Mouse (Mus musculus): ENCODE data around the gene Wnk1. TPM values are rescaled to one million over a fixed set of nuclear protein-coding genes. Genes with fewer than 3 reads are reported as not detected.
A peak's percentile ranks its signal among the peaks of the same experiment; 100 is the strongest.

Wnk1 gene
- polyA plus RNA-seq, 1 experiment from 2014 or later = 251 TPM

- no peaks in the 10 kb centered on the region for H3K27me3 ChIP-seq
- TF ChIP-seq CTCF (IDR thresholded peaks at IDR 0.05) = no peak
- POLR2A ChIA-PET = interaction anchor here (0.7 kb wide), 1 partner anchor 44 kb away, joined by 4 read pairs; no protein-coding TSS in a partner anchor
- DNase-seq (ENCODE audit: low read depth, low spot score) (no peak), ATAC-seq (no peak)
- CTCF ChIA-PET = interaction anchor here (0.9 kb wide), 1 partner anchor 10 kb away, joined by 3 read pairs; no protein-coding TSS in a partner anchor
- in situ Hi-C loops (cut with MboI; ENCODE audit: low pct_unique_long_range_greater_than_20kb) = no loop called here
Observed at GRCm38 (mm10) chr6:120013125-120013524, 25.3 kb downstream of the Wnk1 start.

GRCm38 (mm10) chr6:120011440-120011839 lies 27.0 kb downstream of the Wnk1 start:
- TF ChIP-seq CTCF (IDR thresholded peaks at IDR 0.05) = no peak
- ChIA-PET POLR2A (no interaction called here), CTCF (interaction anchor here (3.0 kb wide), 1 partner anchor 9 kb away, joined by 14 read pairs; no protein-coding TSS in a partner anchor)
- ATAC-seq (no peak), DNase-seq (ENCODE audit: low read depth, low spot score) (no peak)
- H3K27me3 ChIP-seq = no peaks in the 10 kb centered on the region
- in situ Hi-C loops (cut with MboI; ENCODE audit: low pct_unique_long_range_greater_than_20kb) = no loop called here

GRCm38 (mm10) chr6:120011001-120011400 lies 27.5 kb downstream of the Wnk1 start:
- DNase-seq (ENCODE audit: low read depth, low spot score) (no peak), ATAC-seq (no peak)
- POLR2A ChIA-PET = no interaction called here
- CTCF ChIA-PET = interaction anchor here (3.0 kb wide), 1 partner anchor 9 kb away, joined by 14 read pairs; no protein-coding TSS in a partner anchor
- no peaks in the 10 kb centered on the region for H3K27me3 ChIP-seq
- in situ Hi-C loops (cut with MboI; ENCODE audit: low pct_unique_long_range_greater_than_20kb) = no loop called here
- no peak for TF ChIP-seq CTCF (IDR thresholded peaks at IDR 0.05)

- TF ChIP-seq CTCF (IDR thresholded peaks at IDR 0.05) = no peak
- ATAC-seq (no peak), DNase-seq (ENCODE audit: low read depth, low spot score) (no peak)
- ChIA-PET POLR2A (no interaction called here), CTCF (interaction anchor here (3.0 kb wide), 1 partner anchor 10 kb away, joined by 14 read pairs; no protein-coding TSS in a partner anchor)
- no peaks in the 10 kb centered on the region for H3K27me3 ChIP-seq
- in situ Hi-C loops (cut with MboI; ENCODE audit: low pct_unique_long_range_greater_than_20kb) = no loop called here
Observed at GRCm38 (mm10) chr6:120010535-120010934, 27.9 kb downstream of the Wnk1 start.

GRCm38 (mm10) chr6:120001718-120002117 lies 36.8 kb downstream of the Wnk1 start:
- H3K27me3 ChIP-seq = no peaks in the 10 kb centered on the region
- in situ Hi-C loops (cut with MboI; ENCODE audit: low pct_unique_long_range_greater_than_20kb) = loop anchor here (10.0 kb wide), 1 partner anchor 193 kb away; no protein-coding TSS in a partner anchor
- TF ChIP-seq CTCF (IDR thresholded peaks at IDR 0.05) = peak; percentile 65
- ATAC-seq (no peak), DNase-seq (ENCODE audit: low read depth, low spot score) (no peak)
- ChIA-PET CTCF (interaction anchor here (1.0 to 3.2 kb wide), 9 partner anchors 10 to 197 kb away, joined by 3 to 11 read pairs (median 6); no protein-coding TSS in a partner anchor), POLR2A (no interaction called here)

- in situ Hi-C loops (cut with MboI; ENCODE audit: low pct_unique_long_range_greater_than_20kb) = no loop called here
- ChIA-PET POLR2A (no interaction called here), CTCF (interaction anchor here (0.9 to 1.3 kb wide), 4 partner anchors 12 to 204 kb away, joined by 3 read pairs; no protein-coding TSS in a partner anchor)
- no peak for ATAC-seq
- TF ChIP-seq CTCF (IDR thresholded peaks at IDR 0.05) = no peak
- no peaks in the 10 kb centered on the region for H3K27me3 ChIP-seq
- DNase-seq (ENCODE audit: low read depth, low spot score) = no peak
Observed at GRCm38 (mm10) chr6:119996480-119996879, 42.0 kb downstream of the Wnk1 start.

- peak; percentile 73 for TF ChIP-seq CTCF (IDR thresholded peaks at IDR 0.05)
- in situ Hi-C loops (cut with MboI; ENCODE audit: low pct_unique_long_range_greater_than_20kb) = loop anchor here (5.0 kb wide), 1 partner anchor 437 kb away; no protein-coding TSS in a partner anchor
- peak; percentile 12 for DNase-seq (ENCODE audit: low read depth, low spot score)
- ChIA-PET POLR2A (interaction anchor here (1.1 kb wide), 1 partner anchor 77 kb away, joined by 3 read pairs; the partner anchor contains the start of gene Erc1), CTCF (interaction anchor here (0.9 to 1.8 kb wide), 6 partner anchors 8 to 457 kb away, joined by 3 to 11 read pairs (median 4); no protein-coding TSS in a partner anchor)
- no peaks in the 10 kb centered on the region for H3K27me3 ChIP-seq
- ATAC-seq = no peak
Observed at GRCm38 (mm10) chr6:119924235-119925005, 114.1 kb downstream of the Wnk1 start.

- ChIA-PET CTCF (no interaction called here), POLR2A (interaction anchor here (0.7 kb wide), 1 partner anchor 15 kb away, joined by 4 read pairs; no protein-coding TSS in a partner anchor)
- H3K27me3 ChIP-seq = no peaks in the 10 kb centered on the region
- in situ Hi-C loops (cut with MboI; ENCODE audit: low pct_unique_long_range_greater_than_20kb) = loop anchor here (5.0 kb wide), 1 partner anchor 435 kb away; no protein-coding TSS in a partner anchor
- no peak for TF ChIP-seq CTCF (IDR thresholded peaks at IDR 0.05)
- DNase-seq (ENCODE audit: low read depth, low spot score) = no peak
- ATAC-seq = no peak
Observed at GRCm38 (mm10) chr6:119922544-119922943, 115.9 kb downstream of the Wnk1 start.

GRCm38 (mm10) chr6:119922136-119922535 lies 116.3 kb downstream of the Wnk1 start:
- DNase-seq (ENCODE audit: low read depth, low spot score) (no peak), ATAC-seq (no peak)
- TF ChIP-seq CTCF (IDR thresholded peaks at IDR 0.05) = no peak
- ChIA-PET CTCF (no interaction called here), POLR2A (interaction anchor here (0.6 to 0.7 kb wide), 2 partner anchors 15 to 18 kb away, joined by 3 to 4 read pairs; no protein-coding TSS in a partner anchor)
- in situ Hi-C loops (cut with MboI; ENCODE audit: low pct_unique_long_range_greater_than_20kb) = loop anchor here (5.0 kb wide), 1 partner anchor 435 kb away; no protein-coding TSS in a partner anchor
- no peaks in the 10 kb centered on the region for H3K27me3 ChIP-seq

GRCm38 (mm10) chr6:119918561-119919181 lies 119.8 kb downstream of the Wnk1 start:
- in situ Hi-C loops (cut with MboI; ENCODE audit: low pct_unique_long_range_greater_than_20kb) = loop anchor here (5.0 kb wide), 1 partner anchor 126 kb away; no protein-coding TSS in a partner anchor
- no peak for TF ChIP-seq CTCF (IDR thresholded peaks at IDR 0.05)
- POLR2A ChIA-PET = no interaction called here
- DNase-seq (ENCODE audit: low read depth, low spot score) (no peak), ATAC-seq (no peak)
- CTCF ChIA-PET = interaction anchor here (1.3 to 1.9 kb wide), 3 partner anchors 9 to 451 kb away, joined by 3 to 6 read pairs (median 4); no protein-coding TSS in a partner anchor
- H3K27me3 ChIP-seq = no peaks in the 10 kb centered on the region
